ENCODE assay signal across 9 mouse cellular contexts in the genomic region with DNA sequence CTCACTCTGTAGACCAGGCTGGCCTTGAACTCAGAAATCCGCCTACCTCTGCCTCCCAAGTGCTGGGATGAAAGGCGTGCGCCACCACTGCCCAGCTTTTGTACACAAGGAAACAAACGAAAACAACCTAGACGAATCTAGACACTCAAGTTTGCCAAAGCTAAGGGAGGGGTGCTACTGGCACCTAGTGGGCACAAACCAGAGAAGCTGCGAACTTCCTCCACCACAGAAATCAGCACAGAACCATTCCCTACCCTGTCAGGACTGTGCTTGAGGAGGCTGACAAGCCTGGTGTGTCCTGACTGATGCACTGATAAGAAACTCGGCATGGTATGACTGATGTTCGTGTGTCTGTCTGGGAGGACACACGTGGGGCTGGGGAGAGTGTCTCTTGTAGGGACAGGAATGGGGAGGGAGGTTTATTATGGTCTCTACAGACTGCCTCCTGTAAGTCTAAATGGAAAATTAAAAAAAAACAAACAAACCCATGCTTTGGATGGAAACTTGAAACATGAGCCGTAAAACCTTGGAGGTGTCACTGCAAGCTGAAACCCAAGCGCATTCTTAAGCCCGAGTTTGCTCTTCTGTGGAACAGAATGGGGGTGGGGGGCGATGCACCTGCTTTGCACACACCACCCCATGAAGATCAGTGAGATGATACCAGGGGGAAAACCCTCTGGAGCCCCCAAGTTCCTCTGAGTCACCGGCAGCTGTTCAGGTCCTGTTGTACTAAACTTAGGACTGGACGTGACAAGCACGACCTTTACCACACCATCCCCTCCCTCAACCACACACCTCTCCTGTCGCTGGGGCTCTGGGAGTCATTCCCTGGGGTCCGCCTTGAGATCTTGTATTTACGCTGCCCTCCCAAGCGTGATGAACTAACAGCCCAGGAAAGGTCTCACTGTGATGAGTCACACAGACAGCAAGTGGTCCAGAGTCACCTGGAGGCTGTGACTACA. TPM values are rescaled to one million over a fixed set of nuclear protein-coding genes. Genes with fewer than 3 reads are reported as not detected.
DNase-seq lines count a peak whose midpoint lies in the region; ATAC-seq and TF ChIP-seq lines count a peak whose summit lies in the region.
"Had no signal": no experiment of that assay in that cellular context is flagged by ENCODE, and none has a peak within 500 bp of the region (broad histone marks: within the 10 kb centered on the region; RNA-seq: fewer than 3 reads in every experiment).

No protein-coding gene starts in this region.

- intact Hi-C loops in gastrocnemius, adult 2 months (cut with DNase I): no loop called here
- intact Hi-C loops in left cerebral cortex, postnatal 14 days (cut with DNase I): loop anchor here (5.0 kb wide), 1 partner anchor 212 kb away; no protein-coding TSS in a partner anchor
- intact Hi-C loops in left cerebral cortex, postnatal 4 days (cut with DNase I): no loop called here

- no peak overlapping the region for H3K9ac ChIP-seq in forebrain, embryonic 15.5 days (replicated peaks)

- H3K9me3 ChIP-seq in forebrain, embryonic 15.5 days: no peaks in the 10 kb centered on the region
- H3K9me3 ChIP-seq: forebrain, embryonic 10.5 days had no signal

- no peak overlapping the region for H3K4me2 ChIP-seq in forebrain, embryonic 15.5 days (replicated peaks)

- no peak overlapping the region for H3K4me3 ChIP-seq in gastrocnemius, adult 2 months
- H3K4me3 ChIP-seq in forebrain, embryonic 15.5 days: no peak overlapping the region
- H3K4me3 ChIP-seq: forebrain, embryonic 10.5 days had no signal

- H3K27ac ChIP-seq in gastrocnemius, adult 2 months: no peak overlapping the region
- H3K27ac ChIP-seq in forebrain, embryonic 15.5 days (replicated peaks): no peak overlapping the region
- H3K27ac ChIP-seq: forebrain, embryonic 10.5 days had no signal

- DNase-seq in gastrocnemius, adult 2 months: no peak
- no peak for DNase-seq in gastrocnemius, postnatal 4 days (ENCODE audit: low spot score in 2 of 2)
- DNase-seq in left cerebral cortex, postnatal 14 days (ENCODE audit: low spot score in 2 of 2): peak; percentile 36 to 46
- DNase-seq in left cerebral cortex, postnatal 4 days: no peak
- DNase-seq in CD4-positive, CD25-positive, alpha-beta regulatory T cell, adult 2 months (ENCODE audit: low read depth, low spot score): peak; percentile 65
- DNase-seq in cerebellum, postnatal 36 days: peak; percentile 23 to 25
- DNase-seq in heart, adult 18-20 months: no peak

- peaks cover 20% of the 10 kb centered on the region for H3K36me3 ChIP-seq in forebrain, embryonic 15.5 days

- peaks cover 21% of the 10 kb centered on the region for H3K4me1 ChIP-seq in forebrain, embryonic 15.5 days

- 78% methylated on average over 20 of the region's 20 CpGs for WGBS in forebrain, embryonic 15.5 days

- no peak for ATAC-seq in forebrain, embryonic 15.5 days (replicated peaks)

- no peaks in the 10 kb centered on the region for H3K27me3 ChIP-seq in forebrain, embryonic 15.5 days

- TF ChIP-seq CTCF in gastrocnemius, adult 2 months (IDR thresholded peaks at IDR 0.05): peak; percentile 5; the same call in 1 of the 2 replicates

RNA-seq across cellular contexts. Expression of a gene that starts 3.3 kb away (rescaled TPM):
- 1 to 10 TPM; 5.2 to 7.4 TPM for total RNA-seq in gastrocnemius, adult 2 months (2021)
- 10 to 100 TPM; 15.2 to 15.4 TPM for total RNA-seq in gastrocnemius, postnatal 4 days (2021)
- total RNA-seq in left cerebral cortex, postnatal 14 days (2021): 10 to 100 TPM; 34.0 to 35.3 TPM
- 10 to 100 TPM; 48.5 to 51.1 TPM for total RNA-seq in left cerebral cortex, postnatal 4 days (2021)
- 49.6 and 52.4 TPM in 2 replicates for polyA plus RNA-seq in forebrain, embryonic 15.5 days (2015; fragmentation: Nextera tagmentation; extraction: Ambion mirVana)
- total RNA-seq in heart, adult 18-20 months (2021): 10 to 100 TPM; 10.2 to 13.8 TPM

RNA-seq across cellular contexts. Expression of a gene that starts 33.1 kb away (rescaled TPM):
- under 1 TPM; 0.31 to 0.47 TPM for total RNA-seq in gastrocnemius, adult 2 months (2021)
- 10 to 100 TPM; 10.7 to 19.4 TPM for total RNA-seq in gastrocnemius, postnatal 4 days (2021)
- under 1 TPM; 0.66 to 0.88 TPM for total RNA-seq in left cerebral cortex, postnatal 14 days (2021)
- under 1 TPM in 1 of 2 experiments, not detected in 1; 0.56 TPM for total RNA-seq in left cerebral cortex, postnatal 4 days (2021)
- polyA plus RNA-seq in forebrain, embryonic 15.5 days (2015; fragmentation: Nextera tagmentation; extraction: Ambion mirVana): 1.1 TPM in 2 replicates
- total RNA-seq in heart, adult 18-20 months (2021): 1 to 10 TPM in 1 of 2 experiments, under 1 TPM in 1; 0.84 to 1.9 TPM

Comparison
In these comparisons a context has a peak if more than half of its experiments do, and no peak if none do; other contexts are left out.
1. DNase-seq: peak in left cerebral cortex, postnatal 14 days (2 of 2), CD4-positive, CD25-positive, alpha-beta regulatory T cell, adult 2 months (single experiment) and cerebellum, postnatal 36 days (2 of 2); none in gastrocnemius, adult 2 months (single experiment), gastrocnemius, postnatal 4 days (0 of 2), left cerebral cortex, postnatal 4 days (single experiment) and heart, adult 18-20 months (0 of 2).
2. RNA of a gene that starts 33.1 kb away (total RNA-seq): 10.7 to 19.4 TPM in gastrocnemius, postnatal 4 days; 0.84 to 1.9 TPM in heart, adult 18-20 months, 0.66 to 0.88 TPM in left cerebral cortex, postnatal 14 days, 0.56 TPM in left cerebral cortex, postnatal 4 days and 0.31 to 0.47 TPM in gastrocnemius, adult 2 months; every median in the first group is over 4 times any median in the second.